Mouse (Mus musculus) retina, adult 2 months (tissue): ENCODE data around the gene Yap1.

ENCODE experiments used
- DNase-seq: peaks from one replicate; pipeline ENCODE4 v3.0.0-alpha.2; 2012; ENCODE audit warnings: low read depth, low spot score

Gene Yap1

GRCm38 (mm10) chr9:7977587-7977986 is 26.8 kb downstream of the Yap1 start:
- no peak for DNase-seq

DNA sequence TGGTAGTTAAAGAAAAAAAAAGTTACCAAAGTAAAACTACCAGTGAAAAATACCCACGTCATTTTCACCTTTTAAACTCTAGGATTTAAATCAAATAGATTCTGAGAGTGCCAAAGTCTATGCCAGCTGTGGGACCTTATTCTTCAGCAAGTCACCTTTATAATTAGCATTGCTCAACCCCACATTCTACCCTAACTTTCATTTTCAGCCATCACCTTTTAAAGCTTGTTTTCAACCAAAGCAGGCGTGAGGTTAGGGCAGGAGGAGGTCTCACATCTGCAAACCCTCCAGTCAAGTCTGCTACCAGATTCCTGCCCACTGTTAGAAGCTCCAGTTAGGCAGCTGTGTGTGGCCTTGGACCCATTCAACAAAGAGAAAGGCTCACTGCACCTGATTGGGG is 32.4 kb downstream of the Yap1 start:
- no peak for DNase-seq

DNA sequence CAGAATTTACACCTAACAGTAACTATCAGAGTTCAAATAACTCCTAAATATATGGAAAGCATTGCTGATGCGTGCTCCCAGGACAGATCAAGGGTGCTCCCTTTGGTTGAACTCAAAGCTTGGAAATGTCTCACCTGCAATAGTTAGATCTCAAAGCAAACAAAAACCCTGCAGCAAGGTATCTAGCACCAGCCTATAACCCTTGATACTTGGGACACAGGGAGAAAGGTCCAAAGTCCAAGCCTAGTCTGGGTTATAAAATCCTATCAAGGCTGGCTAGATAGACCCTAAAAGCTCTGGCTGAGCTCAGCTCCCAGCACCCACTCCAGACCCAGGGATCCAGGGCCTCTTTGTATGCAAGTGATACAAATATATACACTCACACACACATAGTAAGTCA is 36.4 kb downstream of the Yap1 start:
- no peak for DNase-seq

- no peak for DNase-seq
Measured at GRCm38 (mm10) chr9:7965590-7965989, 38.8 kb downstream of the Yap1 start.

DNA sequence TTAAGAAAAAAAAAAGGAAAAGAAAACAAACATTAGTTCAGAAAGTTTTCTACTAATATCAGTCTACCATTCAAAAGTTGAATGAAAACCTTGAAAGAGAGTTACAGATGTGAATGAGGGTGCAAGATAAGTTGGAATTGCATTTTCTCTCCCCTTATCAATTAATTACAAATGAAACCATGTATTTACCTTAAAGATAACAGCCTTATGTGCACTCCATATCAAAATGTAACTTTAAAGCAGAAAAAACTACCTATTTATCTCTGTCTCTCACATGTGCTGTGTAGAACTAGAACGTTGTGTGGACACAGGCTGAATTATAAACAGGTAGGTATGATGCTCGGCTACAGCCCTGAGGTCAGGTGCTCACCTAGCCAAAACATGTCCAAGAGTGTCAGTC is 40.5 kb downstream of the Yap1 start:
- no peak for DNase-seq

DNA sequence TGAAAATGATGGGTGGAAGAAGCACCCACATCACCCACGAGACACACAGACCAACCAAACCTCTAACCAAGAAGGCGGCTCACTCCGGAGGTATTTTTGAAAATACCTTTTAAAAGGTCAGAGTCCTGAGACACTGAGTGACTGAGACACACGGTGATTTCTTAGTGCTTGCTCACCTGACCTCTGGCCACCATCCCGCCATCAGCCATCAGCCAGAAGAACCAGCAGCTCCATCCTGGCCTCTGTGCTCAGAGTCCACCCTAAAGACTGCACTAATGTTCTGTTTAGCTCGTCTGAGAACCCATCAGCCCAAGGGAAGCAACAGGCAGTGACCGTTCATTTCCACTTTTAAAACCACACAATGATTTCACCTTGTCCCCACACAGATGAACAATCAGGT is 41.5 kb downstream of the Yap1 start:
- DNase-seq: no peak

DNA sequence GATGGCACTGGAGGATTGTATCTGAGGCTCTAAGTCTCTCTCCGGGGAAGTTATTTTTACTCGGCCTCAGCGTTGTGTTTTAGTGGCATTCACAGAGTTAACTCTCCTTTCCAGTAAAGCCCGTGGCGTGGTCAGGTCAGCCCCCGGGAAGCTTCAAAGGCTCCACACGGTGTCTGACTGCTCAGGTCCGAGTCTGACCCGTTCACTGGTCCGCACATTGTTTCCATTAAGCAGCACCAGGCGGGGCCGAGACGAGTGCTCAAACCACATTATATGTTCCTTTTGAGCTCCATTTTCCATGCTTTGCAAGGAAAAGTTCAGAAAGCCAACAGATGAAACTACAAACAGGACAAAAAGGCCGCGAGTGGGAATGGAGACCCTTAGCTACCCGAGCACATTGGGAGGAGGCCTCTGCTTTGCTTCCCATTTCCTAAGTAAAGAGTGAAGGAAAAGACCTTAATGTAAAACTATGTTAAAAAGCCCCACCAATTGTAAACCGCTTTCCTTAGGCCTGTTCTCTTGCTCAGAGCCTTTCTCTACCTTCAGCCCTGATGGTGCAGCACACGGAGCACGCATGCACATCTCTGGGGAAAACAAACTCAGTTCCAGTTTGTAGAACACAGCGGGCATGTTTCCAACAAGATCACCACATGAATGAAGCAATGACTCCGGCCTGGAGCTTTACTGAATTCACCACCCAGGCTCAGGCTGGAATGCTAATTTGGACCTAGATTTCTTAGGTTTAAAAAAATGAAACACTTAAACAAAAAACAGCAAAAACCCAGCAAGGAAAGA is 42.8 kb downstream of the Yap1 start:
- no peak for DNase-seq

DNA sequence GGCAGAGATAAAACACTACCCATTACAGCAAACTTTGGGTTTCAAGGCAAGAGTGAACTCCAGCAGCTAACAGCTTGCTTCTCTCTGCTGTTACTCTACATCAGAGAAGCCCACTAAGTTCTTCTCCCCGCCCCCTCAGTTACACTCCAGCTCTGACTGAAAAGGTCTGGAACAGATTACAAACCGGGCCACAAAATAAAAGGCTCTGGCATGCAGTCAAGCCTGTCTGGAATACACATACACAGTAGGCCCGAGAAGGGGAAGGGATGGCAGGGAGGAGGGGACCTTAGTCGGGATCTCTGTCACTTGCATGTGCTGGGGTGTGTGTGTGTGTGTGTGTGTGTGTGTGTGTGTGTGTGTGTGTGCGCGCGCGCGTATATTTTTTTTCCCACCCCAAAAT is 44.0 kb downstream of the Yap1 start:
- DNase-seq: no peak

DNA sequence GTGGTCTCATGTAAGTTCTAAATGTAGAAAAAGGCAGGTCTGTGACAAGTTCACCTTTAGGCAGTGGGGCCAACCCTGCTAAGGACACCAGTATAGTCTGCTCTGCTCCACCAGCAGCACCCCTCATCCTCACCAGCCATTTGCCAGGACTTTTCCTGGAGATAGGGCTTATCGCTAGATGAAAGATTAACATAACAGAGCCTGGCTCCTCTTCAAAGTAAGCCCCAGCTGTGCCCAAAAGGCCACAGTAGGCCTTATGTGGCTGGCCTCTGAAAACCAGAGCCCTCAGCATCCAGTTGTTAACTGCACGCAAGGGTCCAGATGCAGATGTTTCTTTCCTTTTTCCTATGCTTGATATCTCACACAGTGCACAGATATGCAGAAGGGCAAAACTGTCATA is 45.1 kb downstream of the Yap1 start:
- no peak for DNase-seq

DNA sequence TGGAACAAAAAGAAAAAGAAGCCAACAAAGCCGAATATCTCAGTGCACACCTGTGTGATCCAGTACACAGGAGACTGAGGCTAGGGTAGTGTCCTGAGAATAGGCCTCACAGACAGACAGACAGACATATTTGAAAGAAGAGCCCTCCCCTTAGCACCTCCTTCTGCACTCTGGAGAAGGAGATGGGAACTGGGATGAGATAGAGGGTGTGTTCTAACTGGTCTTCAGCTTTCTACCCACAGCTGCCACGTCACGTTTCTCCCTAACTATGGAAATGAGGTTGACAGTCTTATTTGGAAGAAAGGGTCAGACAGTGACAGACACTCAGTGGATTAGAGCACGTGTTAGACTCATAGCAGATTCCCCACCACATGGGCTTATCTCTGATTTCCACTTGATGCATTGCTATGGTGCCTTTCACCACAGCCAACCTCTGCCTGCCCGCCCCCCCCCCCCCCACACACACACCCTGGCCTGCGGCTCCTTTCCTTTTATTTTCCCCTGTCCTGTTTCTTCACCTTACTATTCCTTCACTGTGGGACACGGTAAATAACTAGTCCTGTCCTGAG is 46.3 kb downstream of the Yap1 start:
- DNase-seq: no peak

DNA sequence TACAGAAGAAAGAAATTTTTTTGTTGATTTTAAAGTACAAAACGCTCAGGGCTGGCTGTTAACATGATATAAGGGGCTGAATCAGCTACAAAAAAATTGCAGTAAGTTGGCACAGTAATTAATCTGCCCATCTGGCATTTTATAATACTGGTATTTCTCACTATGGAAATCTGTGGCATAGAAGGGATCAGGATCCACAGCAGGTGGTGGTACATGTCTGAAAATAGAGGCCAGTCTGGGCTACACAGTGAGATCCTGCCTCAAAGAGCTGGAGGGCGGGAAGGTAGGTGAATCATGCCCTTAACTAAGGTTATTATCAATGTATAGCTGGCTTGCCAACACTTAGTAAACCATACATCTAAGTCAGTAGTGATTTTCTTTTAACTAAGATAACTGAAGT is 47.0 kb downstream of the Yap1 start:
- peak; percentile 6 for DNase-seq

DNA sequence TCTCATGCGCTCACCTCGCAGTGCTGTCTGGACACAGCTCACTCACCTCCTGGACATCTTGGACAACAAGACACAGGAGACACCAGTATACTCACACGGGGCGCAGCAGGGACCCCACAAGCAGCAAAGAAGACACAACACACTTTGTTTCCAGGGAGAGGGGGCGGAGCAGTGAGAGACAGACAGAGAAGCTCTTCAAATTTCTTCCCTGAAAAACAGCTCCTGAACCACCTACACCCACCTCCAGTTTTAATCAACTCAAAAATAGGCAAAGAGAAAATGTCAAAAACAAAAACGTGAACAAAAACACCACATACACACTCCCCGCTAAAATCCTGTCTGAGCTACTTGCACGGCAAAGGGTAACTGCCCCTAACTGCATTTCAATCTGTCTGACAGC is 48.0 kb downstream of the Yap1 start:
- no peak for DNase-seq

GRCm38 (mm10) chr9:7952886-7953285 is 51.5 kb downstream of the Yap1 start:
- no peak for DNase-seq

DNA sequence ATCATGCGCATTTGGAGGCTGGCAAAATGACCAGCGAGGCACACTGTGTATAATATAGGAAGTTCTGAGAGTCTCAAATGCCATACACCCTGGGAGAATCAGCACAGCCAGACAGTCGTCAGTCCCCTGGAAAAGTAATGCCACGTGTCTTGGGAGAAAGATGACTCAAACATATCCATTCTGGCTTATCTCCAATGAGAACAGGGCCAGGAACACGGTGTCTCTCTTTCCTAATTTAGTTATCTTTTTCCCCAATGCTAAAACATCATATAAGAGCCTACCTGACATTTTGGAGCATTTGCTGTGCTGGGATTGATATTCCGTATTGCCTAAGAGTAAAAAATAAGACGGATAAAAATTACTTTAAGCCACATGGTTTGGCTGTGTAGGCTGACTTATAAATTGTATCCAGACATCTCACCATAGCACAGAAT is 54.2 kb downstream of the Yap1 start:
- DNase-seq: no peak

DNA sequence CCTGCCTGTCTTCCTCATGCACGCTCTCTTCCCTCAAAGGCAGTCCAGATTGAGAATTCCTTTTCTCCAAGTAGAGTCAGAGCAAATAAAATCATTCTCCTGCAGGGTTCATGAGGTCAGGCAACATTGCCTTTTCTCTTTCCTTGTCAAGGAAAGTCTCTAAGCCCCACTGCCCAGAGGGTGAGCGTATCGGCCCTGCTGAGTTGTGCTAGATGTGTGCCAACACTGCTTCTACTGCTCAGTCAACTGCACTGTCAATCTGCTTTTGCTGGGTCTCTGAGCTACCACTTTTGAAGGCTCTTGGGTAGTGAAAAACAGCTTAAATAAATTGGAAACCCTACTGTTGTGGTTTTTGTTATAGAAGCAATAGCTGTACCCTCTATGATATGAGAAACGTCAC is 56.5 kb downstream of the Yap1 start:
- no peak for DNase-seq

GRCm38 (mm10) chr9:7943796-7944462 is 60.5 kb downstream of the Yap1 start:
- no peak for DNase-seq

- DNase-seq: no peak
Measured at GRCm38 (mm10) chr9:7942701-7943100, 61.7 kb downstream of the Yap1 start.

DNA sequence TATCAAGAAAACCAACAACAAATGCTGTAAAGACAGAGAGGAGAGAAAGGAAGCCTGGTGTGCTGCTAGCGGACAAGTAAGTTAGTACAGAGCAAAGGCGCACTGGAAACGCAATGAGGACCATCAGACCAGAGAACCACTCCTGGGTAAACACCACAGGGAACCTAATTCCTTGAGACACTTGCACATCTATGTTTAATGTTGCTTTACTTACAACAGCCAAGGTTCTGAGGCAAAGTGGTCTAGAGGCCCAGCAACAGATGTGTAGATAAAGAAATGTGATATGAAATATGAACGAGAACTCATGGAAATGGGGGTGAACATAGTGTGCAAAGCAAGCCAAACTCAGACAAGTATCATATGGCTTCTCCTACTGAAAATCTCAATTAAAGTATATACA is 64.3 kb downstream of the Yap1 start:
- DNase-seq: no peak

GRCm38 (mm10) chr9:7934419-7934818 is 70.0 kb downstream of the Yap1 start:
- DNase-seq: no peak

DNA sequence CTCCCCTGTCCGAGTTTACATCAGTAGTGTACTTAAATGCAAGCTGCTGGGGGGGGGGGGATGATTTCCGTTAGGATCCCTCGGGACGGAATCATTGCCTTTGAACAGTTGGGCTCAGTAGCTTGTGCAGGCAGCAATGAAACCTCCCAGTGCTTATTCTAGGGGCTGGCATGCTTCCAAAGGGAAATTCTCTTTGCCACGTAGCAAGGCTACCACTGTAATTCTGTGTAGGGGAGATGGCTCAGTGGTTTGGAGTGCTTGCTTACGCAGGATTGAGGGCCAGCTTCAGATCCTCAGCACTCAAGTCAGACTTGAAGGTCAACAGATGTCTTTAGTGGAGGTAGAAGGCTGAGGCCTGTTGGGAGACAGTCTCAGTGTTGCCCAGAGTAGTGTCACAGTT is 74.8 kb downstream of the Yap1 start:
- no peak for DNase-seq

DNA sequence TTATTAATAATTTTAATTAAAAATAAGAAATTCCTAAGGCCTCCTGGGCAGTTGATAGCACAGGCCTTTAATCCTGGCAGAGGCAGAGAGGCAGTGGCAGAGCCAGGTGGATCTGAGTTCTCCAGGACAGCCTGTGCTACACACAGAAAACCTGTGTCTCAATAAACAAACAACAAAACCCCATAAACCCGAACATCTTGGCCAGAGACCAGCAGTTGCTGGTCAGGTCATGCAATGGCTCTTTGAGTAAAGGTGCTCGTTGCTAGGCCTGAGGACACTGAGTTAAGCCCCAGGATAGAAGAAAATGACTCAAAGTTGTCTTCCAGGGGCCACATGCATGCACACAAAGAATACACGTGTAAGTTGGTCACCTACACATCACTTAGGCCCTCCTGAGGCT is 75.5 kb downstream of the Yap1 start:
- no peak for DNase-seq

- DNase-seq: no peak
Measured at GRCm38 (mm10) chr9:7928207-7928793, 76.1 kb downstream of the Yap1 start.

GRCm38 (mm10) chr9:7914925-7915324 is 89.5 kb downstream of the Yap1 start:
- DNase-seq: no peak
